Mouse (Mus musculus) heart, adult 2 months (tissue): ENCODE results near the gene Mgarp.

Source experiments
- CTCF ChIP-seq: fragments of 200-600 bp; IDR thresholded peaks from 2 replicates; pipeline ENCODE4 v1.8.1; 2022; ENCODE audit warnings: antibody characterized with exemption, mild to moderate bottlenecking, moderate library complexity
- EP300 ChIP-seq: fragments of 200-500 bp; IDR thresholded peaks from 2 replicates; pipeline ENCODE4 v1.6.1; 2011; ENCODE audit warnings: low read depth, low read length, control low read depth; ENCODE audit not compliant: insufficient read depth
- POLR2A ChIP-seq: fragments of 200-500 bp; IDR thresholded peaks from 2 replicates; pipeline ENCODE4 v1.6.1; 2011; ENCODE audit warnings: mild to moderate bottlenecking, low read depth, low read length, control low read depth; ENCODE audit not compliant: insufficient read depth

DNA sequence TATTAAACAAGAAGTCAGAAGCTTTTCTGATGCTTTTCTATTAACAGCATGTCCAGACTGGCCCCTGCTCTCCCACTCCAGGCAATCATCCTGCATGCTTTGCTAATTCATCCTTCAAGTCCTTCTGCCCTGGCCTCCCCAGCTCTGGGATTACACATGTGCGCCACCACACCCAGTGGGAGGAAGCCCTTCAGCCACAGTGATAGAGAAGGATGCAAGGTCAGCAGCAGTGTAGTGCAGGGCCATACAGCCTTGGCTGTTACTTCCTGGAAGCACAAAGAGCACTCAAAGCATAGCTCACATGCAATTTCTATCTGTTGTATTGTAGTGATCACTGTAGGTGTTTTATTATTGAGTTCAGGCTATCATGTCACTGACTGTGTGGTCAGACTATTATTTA is 16.7 kb upstream of the Mgarp start:
- no peak for TF ChIP-seq EP300
- no peak for TF ChIP-seq CTCF
- TF ChIP-seq POLR2A = no peak
